Mouse (Mus musculus): ENCODE data around the gene Gm5901.
"Not testable (repeated sequence)": the region's sequence is repeated elsewhere in the genome, so short reads cannot be mapped to it uniquely, and the experiment has no call there.

Gene Gm5901

GRCm38 (mm10) chr7:105374866-105375265 lies at the start of gene Gm5901:
Gm5901 (plus strand) TSS chr7:105375038.
- DNase-seq (ENCODE audit: low spot score in 2 of 2), result no peak

DNA sequence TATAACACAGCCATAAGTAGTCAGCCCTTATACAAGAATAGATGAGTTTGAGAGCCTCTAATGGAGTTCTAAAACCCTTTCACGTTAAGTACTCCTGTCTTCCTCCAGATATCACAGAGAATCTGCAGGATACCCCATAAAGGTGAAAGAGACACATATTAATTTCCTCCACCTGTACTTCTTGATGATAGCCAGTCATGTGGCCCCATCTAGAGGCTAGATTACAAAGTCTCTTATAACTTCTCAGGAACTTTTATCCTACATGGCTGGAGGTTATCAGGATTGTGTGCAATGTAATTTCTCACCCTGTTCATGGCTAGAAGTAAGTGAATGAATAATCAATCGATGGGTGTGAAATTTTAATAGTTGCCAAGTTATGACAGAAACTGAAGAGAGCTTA lies 49.5 kb upstream of the Gm5901 start:
- no peak for DNase-seq (ENCODE audit: low spot score in 2 of 2)

GRCm38 (mm10) chr7:105334004-105334403 lies 40.8 kb upstream of the Gm5901 start, which contains the start of gene Olfr690:
Olfr690 (minus strand) TSS chr7:105334104.
- no peak for DNase-seq (ENCODE audit: low spot score in 2 of 2)

- no peak for DNase-seq (ENCODE audit: low spot score in 2 of 2)
Observed at GRCm38 (mm10) chr7:105342170-105342569, 32.7 kb upstream of the Gm5901 start, which contains the start of gene Olfr691. Olfr691 (minus strand) TSS chr7:105342270.

DNA sequence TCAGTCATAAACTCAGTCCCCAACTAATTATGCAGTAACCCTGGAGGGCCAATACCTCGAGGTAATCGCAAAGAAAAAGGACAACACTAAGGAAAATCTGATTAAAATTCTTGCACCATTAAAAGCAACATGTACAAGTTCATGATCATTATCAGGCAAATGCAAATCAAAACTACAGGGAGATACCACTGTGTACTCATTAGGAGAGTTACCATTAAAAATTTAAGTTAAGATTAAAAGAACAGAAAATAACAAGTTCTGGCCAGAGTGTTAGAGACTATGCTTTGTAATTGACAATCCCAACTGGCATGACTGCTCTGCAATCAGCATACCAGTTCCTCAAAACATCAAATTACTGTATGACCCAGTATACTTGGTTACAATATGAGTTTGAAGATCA lies 32.1 kb upstream of the Gm5901 start:
- no peak for DNase-seq (ENCODE audit: low spot score in 2 of 2)

DNA sequence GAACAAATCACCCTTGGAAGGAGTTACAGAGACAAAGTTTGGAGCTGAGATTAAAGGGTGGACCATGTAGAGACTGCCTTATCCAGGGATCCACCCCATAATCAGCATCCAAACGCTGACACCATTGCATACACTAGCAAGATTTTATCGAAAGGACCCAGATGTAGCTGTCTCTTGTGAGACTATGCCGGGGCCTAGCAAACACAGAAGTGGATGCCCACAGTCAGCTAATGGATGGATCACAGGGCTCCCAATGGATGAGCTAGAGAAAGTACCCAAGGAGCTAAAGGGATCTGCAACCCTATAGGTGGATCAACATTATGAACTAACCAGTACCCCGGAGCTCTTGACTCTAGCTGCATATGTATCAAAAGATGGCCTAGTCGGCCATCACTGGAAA lies 18.8 kb upstream of the Gm5901 start:
- DNase-seq (ENCODE audit: low spot score in 2 of 2), result not testable (repeated sequence)

- DNase-seq (ENCODE audit: low spot score in 2 of 2), result not testable (repeated sequence)
Observed at GRCm38 (mm10) chr7:105356487-105356886, 18.4 kb upstream of the Gm5901 start.

- no peak for DNase-seq (ENCODE audit: low spot score in 2 of 2)
Observed at GRCm38 (mm10) chr7:105361713-105362112, 13.1 kb upstream of the Gm5901 start.

GRCm38 (mm10) chr7:105367268-105367667 lies 7.6 kb upstream of the Gm5901 start:
- no peak for DNase-seq (ENCODE audit: low spot score in 2 of 2)

DNA sequence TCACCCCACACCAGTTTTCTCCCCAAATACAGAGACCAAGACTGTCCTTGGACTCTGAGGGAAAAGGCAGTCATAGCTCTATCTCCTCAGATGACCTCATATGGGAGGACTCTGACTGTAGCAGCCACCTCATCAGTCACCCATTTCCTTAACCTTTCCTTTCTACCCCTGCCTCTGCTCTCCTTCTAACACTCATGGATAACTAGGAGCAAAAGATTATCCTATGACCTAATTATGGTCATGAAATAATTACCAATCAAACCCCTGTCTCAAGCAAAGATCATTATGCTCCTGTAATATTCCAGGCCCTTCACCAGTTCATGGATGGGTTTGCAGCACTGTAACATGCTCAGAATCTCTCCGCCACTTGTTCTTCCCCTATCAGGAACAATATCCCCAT lies 6.9 kb upstream of the Gm5901 start, which contains the start of gene Olfr692:
TSS of gene Olfr692 (plus strand) at position 301 of the 400 bp plus-strand sequence.
- DNase-seq (ENCODE audit: low spot score in 2 of 2), result no peak

GRCm38 (mm10) chr7:105368521-105368920 lies 6.3 kb upstream of the Gm5901 start:
- no peak for DNase-seq (ENCODE audit: low spot score in 2 of 2)

DNA sequence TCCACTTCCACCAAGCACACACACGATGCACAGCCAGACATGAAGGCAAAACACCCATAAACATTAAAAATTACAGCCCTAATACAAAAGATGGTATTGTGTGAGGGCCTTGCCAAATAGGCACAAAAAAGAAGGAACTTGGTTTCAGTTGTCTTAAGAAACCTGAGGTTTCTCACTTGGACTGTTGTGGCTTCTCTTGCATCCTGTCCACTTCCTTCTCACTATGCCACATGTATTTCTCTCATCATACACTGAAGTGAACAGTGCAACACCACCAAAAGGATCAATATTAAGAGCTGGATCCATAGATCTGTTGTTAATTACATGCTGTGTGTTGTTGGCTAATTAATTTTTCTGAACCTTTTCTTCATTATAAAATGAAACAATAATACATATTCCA lies 1.9 kb upstream of the Gm5901 start:
- peak in 1 of 2 experiments; percentile 29 for DNase-seq (ENCODE audit: low spot score in 2 of 2)

GRCm38 (mm10) chr7:105373509-105373908 lies 1.3 kb upstream of the Gm5901 start:
- no peak for DNase-seq (ENCODE audit: low spot score in 2 of 2)

GRCm38 (mm10) chr7:105373976-105374375 lies 862 bp upstream of the Gm5901 start:
- DNase-seq (ENCODE audit: low spot score in 2 of 2), result no peak

DNA sequence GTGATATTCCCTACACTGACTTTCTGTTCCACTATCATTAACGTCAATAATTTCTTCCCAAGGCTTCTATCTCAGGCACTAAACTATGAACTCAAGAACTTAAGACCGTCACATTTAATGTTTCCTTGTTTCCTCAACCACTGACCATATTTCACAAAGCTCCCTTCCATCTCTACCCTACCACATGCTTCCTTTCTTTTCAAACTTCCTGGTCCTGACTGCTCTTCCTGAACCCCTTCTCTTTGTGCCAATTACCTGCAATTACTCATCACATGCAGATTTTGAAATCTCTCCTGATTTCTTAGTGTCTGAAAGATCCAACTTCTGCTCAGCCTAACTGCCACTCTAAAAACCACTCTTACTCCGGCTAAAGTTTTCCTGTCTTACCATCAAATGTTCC lies 5.5 kb downstream of the Gm5901 start:
- DNase-seq (ENCODE audit: low spot score in 2 of 2), result no peak

- DNase-seq (ENCODE audit: low spot score in 2 of 2), result no peak
Observed at GRCm38 (mm10) chr7:105387696-105388095, 12.9 kb downstream of the Gm5901 start.

DNA sequence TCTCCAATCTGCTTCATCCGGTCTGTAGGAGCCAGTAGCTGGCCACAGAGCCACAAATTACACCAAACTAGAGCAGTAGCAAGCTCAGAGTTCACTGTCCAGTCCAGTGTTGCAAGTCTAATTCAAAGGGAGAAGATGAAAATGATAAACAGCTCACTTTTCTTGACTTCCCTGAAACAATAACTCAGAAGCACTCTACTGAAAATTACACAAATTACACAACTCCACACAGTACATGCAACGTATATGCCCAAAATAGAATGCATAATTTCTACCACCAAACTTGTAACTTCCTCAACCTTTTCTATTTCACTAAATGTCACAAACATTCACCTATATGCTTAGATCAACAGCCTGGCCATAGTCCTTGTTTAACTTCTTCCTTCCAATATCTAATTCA lies 15.4 kb downstream of the Gm5901 start:
- DNase-seq (ENCODE audit: low spot score in 2 of 2), result no peak

- no peak for DNase-seq (ENCODE audit: low spot score in 2 of 2)
Observed at GRCm38 (mm10) chr7:105394606-105395005, 19.8 kb downstream of the Gm5901 start.

DNA sequence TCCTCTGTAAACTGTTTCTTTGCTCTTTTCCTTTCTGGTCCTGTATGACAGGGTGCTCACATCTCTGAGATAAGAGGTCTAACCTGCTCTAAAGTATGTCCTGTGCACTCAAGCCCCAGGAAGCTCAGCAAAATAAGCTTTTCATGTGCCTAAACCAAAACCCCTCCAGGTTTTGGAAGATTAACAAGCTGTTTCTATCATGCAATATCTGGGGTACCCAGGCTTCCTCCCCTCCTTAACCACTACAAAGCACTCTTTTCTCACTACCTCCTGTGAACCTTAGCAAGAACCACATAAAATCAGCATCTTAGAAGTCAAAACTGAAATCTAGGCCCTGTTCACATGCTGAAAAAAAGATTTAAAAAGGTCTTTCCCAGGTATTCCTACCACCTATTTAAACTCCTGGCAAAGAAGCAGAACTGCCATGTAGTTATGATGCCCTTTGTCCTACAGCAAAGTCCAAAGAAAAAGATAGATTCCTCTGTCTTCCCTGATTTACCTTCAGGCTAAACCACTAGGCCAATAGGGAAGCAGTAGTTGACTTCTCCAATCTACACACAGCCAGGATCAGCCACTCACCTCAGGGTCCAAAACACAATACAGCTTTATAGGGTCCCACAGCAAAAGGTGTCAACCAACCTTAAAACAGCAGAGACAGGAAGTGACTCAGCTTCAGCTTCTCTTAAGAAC lies 20.4 kb downstream of the Gm5901 start:
- no peak for DNase-seq (ENCODE audit: low spot score in 2 of 2)

- no peak for DNase-seq (ENCODE audit: low spot score in 2 of 2)
Observed at GRCm38 (mm10) chr7:105396126-105396525, 21.3 kb downstream of the Gm5901 start.

GRCm38 (mm10) chr7:105399058-105399934 lies 24.5 kb downstream of the Gm5901 start:
- peak in 1 of 2 experiments; percentile 8 for DNase-seq (ENCODE audit: low spot score in 2 of 2)

GRCm38 (mm10) chr7:105399935-105400624 lies 25.2 kb downstream of the Gm5901 start, which contains the start of gene Fam160a2:
Fam160a2 (minus strand) TSS chr7:105400054.
- peak; percentile 98 to 99 for DNase-seq (ENCODE audit: low spot score in 2 of 2)

All from spleen, postnatal 36 days (tissue).